Mouse (Mus musculus) forebrain, embryonic 12.5 days (tissue): ENCODE measurements at regions not wholly inside any gene's neighbourhood (a gene's known extent, or its start where the extent isn't known, plus 50 kb on each side); places are given as distances from the start of the nearest gene placed in this dataset.

Source experiments
- ATAC-seq: fragments of 200-750 bp; cut with Nextera tagmentation; 2 replicates; pipeline ENCODE4 v1.8.0; 2017; ENCODE audit warnings: moderate TSS enrichment; ENCODE audit not compliant: low FRiP score
- H3K27ac ChIP-seq: fragments of 300-500 bp; sonication (generic); 2 replicates; pipeline ENCODE4 v1.5.1; 2016; ENCODE audit warnings: mild to moderate bottlenecking
- H3K27me3 ChIP-seq: fragments of 300-500 bp; sonication (generic); 2 replicates; pipeline ENCODE4 v1.6.1; 2016; ENCODE audit warnings: mild to moderate bottlenecking
- H3K36me3 ChIP-seq: fragments of 300-500 bp; sonication (generic); replicated peaks from 2 replicates; pipeline ENCODE4 v1.6.1; 2016; ENCODE audit warnings: mild to moderate bottlenecking
- H3K4me1 ChIP-seq: fragments of 300-500 bp; sonication (generic); 2 replicates; pipeline ENCODE4 v1.6.1; 2016
- H3K4me2 ChIP-seq: fragments of 300-500 bp; sonication (generic); 2 replicates; pipeline ENCODE4 v1.6.1; 2016; ENCODE audit warnings: mild to moderate bottlenecking, moderate library complexity
- H3K4me3 ChIP-seq: fragments of 300-500 bp; sonication (generic); replicated peaks from 2 replicates; pipeline ENCODE4 v1.5.1; 2016; ENCODE audit warnings: mild to moderate bottlenecking
- H3K9ac ChIP-seq: fragments of 300-500 bp; sonication (generic); 2 replicates; pipeline ENCODE4 v1.6.1; 2016; ENCODE audit warnings: mild to moderate bottlenecking
- H3K9me3 ChIP-seq: fragments of 300-500 bp; sonication (generic); 2 replicates; pipeline ENCODE4 v1.6.1; 2016
- WGBS: fragments of 180-500 bp; shearing (Covaris S2); methylation state at CpG from one replicate; pipeline ENCODE4 v1.1.7; 2016; 5-methylcytosine and 5-hydroxymethylcytosine counted together

- H3K4me2 ChIP-seq = no peak overlapping the region
- 0 out of 2 replicates have a peak, but pooled peaks cover 8% of the 10 kb centered on the region for H3K4me1 ChIP-seq
- no peak overlapping the region for H3K4me3 ChIP-seq
- H3K36me3 ChIP-seq = no peaks in the 10 kb centered on the region
- H3K9ac ChIP-seq = no peak overlapping the region
- ATAC-seq = no peak
- H3K27me3 ChIP-seq = no peaks in the 10 kb centered on the region
- H3K27ac ChIP-seq = no peak overlapping the region
- no peaks in the 10 kb centered on the region for H3K9me3 ChIP-seq
- WGBS = 72% methylated on average over 4 of the region's 4 CpGs
These were observed 116.6 kb upstream of the Dpyd start for GRCm38 (mm10) chr3:118445360-118445759.

GRCm38 (mm10) chr3:118459636-118460035 lies 102.3 kb upstream of the Dpyd start:
- Histone ChIP-seq H3K36me3 (no peaks in the 10 kb centered on the region), H3K9me3 (no peaks in the 10 kb centered on the region), H3K9ac (no peak overlapping the region), H3K4me2 (no peak overlapping the region), H3K4me1 (no peaks in the 10 kb centered on the region), H3K27ac (no peak overlapping the region), H3K27me3 (no peaks in the 10 kb centered on the region), H3K4me3 (no peak overlapping the region)
- ATAC-seq = no peak
- 80% methylated on average over 2 of the region's 2 CpGs for WGBS

- Histone ChIP-seq H3K27me3 (no peaks in the 10 kb centered on the region), H3K36me3 (no peaks in the 10 kb centered on the region), H3K4me2 (no peak overlapping the region), H3K4me1 (no peaks in the 10 kb centered on the region), H3K4me3 (no peak overlapping the region), H3K9me3 (no peaks in the 10 kb centered on the region), H3K27ac (no peak overlapping the region), H3K9ac (no peak overlapping the region)
- 90% methylated on average over 2 of the region's 2 CpGs for WGBS
- ATAC-seq = no peak
These were observed 96.3 kb upstream of the Dpyd start for GRCm38 (mm10) chr3:118465611-118466010.

GRCm38 (mm10) chr3:118472215-118472799 lies 89.6 kb upstream of the Dpyd start:
- H3K36me3 ChIP-seq = no peaks in the 10 kb centered on the region
- H3K4me3 ChIP-seq = no peak overlapping the region
- no peak overlapping the region for H3K27ac ChIP-seq
- H3K9me3 ChIP-seq = no peaks in the 10 kb centered on the region
- no peak for ATAC-seq
- H3K4me2 ChIP-seq = no peak overlapping the region
- H3K9ac ChIP-seq = no peak overlapping the region
- H3K4me1 ChIP-seq = no peaks in the 10 kb centered on the region
- H3K27me3 ChIP-seq = no peaks in the 10 kb centered on the region
- 78% methylated on average over 10 of the region's 10 CpGs for WGBS

- WGBS = 92% methylated on average over 8 of the region's 8 CpGs
- no peak overlapping the region for H3K27ac ChIP-seq
- no peak for ATAC-seq
- no peaks in the 10 kb centered on the region for H3K36me3 ChIP-seq
- no peaks in the 10 kb centered on the region for H3K9me3 ChIP-seq
- no peaks in the 10 kb centered on the region for H3K27me3 ChIP-seq
- no peak overlapping the region for H3K4me3 ChIP-seq
- H3K4me1 ChIP-seq = no peaks in the 10 kb centered on the region
- no peak overlapping the region for H3K4me2 ChIP-seq
- no peak overlapping the region for H3K9ac ChIP-seq
These were observed 83.9 kb upstream of the Dpyd start for GRCm38 (mm10) chr3:118478065-118478464.

GRCm38 (mm10) chr3:118480515-118481248 lies 81.2 kb upstream of the Dpyd start:
- H3K4me3 ChIP-seq = no peak overlapping the region
- no peaks in the 10 kb centered on the region for H3K4me1 ChIP-seq
- no peaks in the 10 kb centered on the region for H3K36me3 ChIP-seq
- H3K27me3 ChIP-seq = no peaks in the 10 kb centered on the region
- no peak for ATAC-seq
- no peak overlapping the region for H3K9ac ChIP-seq
- H3K9me3 ChIP-seq = no peaks in the 10 kb centered on the region
- WGBS = 83% methylated on average over 8 of the region's 8 CpGs
- no peak overlapping the region for H3K27ac ChIP-seq
- H3K4me2 ChIP-seq = no peak overlapping the region

- ATAC-seq = no peak
- no peak overlapping the region for H3K4me2 ChIP-seq
- no peaks in the 10 kb centered on the region for H3K9me3 ChIP-seq
- no peaks in the 10 kb centered on the region for H3K36me3 ChIP-seq
- WGBS = 56% methylated on average over 2 of the region's 2 CpGs
- H3K27me3 ChIP-seq = no peaks in the 10 kb centered on the region
- no peak overlapping the region for H3K9ac ChIP-seq
- no peak overlapping the region for H3K27ac ChIP-seq
- no peak overlapping the region for H3K4me3 ChIP-seq
- H3K4me1 ChIP-seq = no peaks in the 10 kb centered on the region
These were observed 76.0 kb upstream of the Dpyd start for GRCm38 (mm10) chr3:118485966-118486365.

GRCm38 (mm10) chr3:118487408-118487807 lies 74.5 kb upstream of the Dpyd start:
- ATAC-seq = no peak
- H3K27ac ChIP-seq = no peak overlapping the region
- no peak overlapping the region for H3K4me3 ChIP-seq
- H3K9ac ChIP-seq = no peak overlapping the region
- WGBS = 65% methylated on average over 8 of the region's 8 CpGs
- no peaks in the 10 kb centered on the region for H3K36me3 ChIP-seq
- H3K4me2 ChIP-seq = no peak overlapping the region
- H3K4me1 ChIP-seq = no peaks in the 10 kb centered on the region
- no peaks in the 10 kb centered on the region for H3K9me3 ChIP-seq
- no peaks in the 10 kb centered on the region for H3K27me3 ChIP-seq

GRCm38 (mm10) chr3:118491101-118491500 lies 70.8 kb upstream of the Dpyd start:
- no peak for ATAC-seq
- Histone ChIP-seq H3K27me3 (no peaks in the 10 kb centered on the region), H3K4me1 (no peaks in the 10 kb centered on the region), H3K9me3 (no peaks in the 10 kb centered on the region), H3K4me2 (no peak overlapping the region), H3K9ac (no peak overlapping the region), H3K4me3 (no peak overlapping the region), H3K27ac (no peak overlapping the region), H3K36me3 (no peaks in the 10 kb centered on the region)
- 94% methylated on average over 1 of the region's 1 CpGs for WGBS

GRCm38 (mm10) chr3:118491871-118492270 lies 70.1 kb upstream of the Dpyd start:
- Histone ChIP-seq H3K4me3 (no peak overlapping the region), H3K9ac (no peak overlapping the region), H3K27ac (no peak overlapping the region), H3K9me3 (no peaks in the 10 kb centered on the region), H3K4me2 (no peak overlapping the region), H3K36me3 (no peaks in the 10 kb centered on the region), H3K27me3 (no peaks in the 10 kb centered on the region), H3K4me1 (no peaks in the 10 kb centered on the region)
- WGBS = 92% methylated on average over 5 of the region's 5 CpGs
- ATAC-seq = no peak

GRCm38 (mm10) chr3:118494611-118495010 lies 67.3 kb upstream of the Dpyd start:
- Histone ChIP-seq H3K27me3 (no peaks in the 10 kb centered on the region), H3K27ac (no peak overlapping the region), H3K9ac (no peak overlapping the region), H3K9me3 (no peaks in the 10 kb centered on the region), H3K4me1 (no peaks in the 10 kb centered on the region), H3K36me3 (no peaks in the 10 kb centered on the region), H3K4me2 (no peak overlapping the region), H3K4me3 (no peak overlapping the region)
- no peak for ATAC-seq
- 92% methylated on average over 1 of the region's 1 CpGs for WGBS

GRCm38 (mm10) chr3:118500234-118500633 lies 61.7 kb upstream of the Dpyd start:
- Histone ChIP-seq H3K9me3 (no peaks in the 10 kb centered on the region), H3K9ac (no peak overlapping the region), H3K4me3 (no peak overlapping the region), H3K36me3 (no peaks in the 10 kb centered on the region), H3K27me3 (no peaks in the 10 kb centered on the region), H3K27ac (no peak overlapping the region), H3K4me2 (no peak overlapping the region), H3K4me1 (0 out of 2 replicates have a peak, but pooled peaks cover 3% of the 10 kb centered on the region)
- 30% methylated on average over 4 of the region's 4 CpGs for WGBS
- no peak; the same call in 1 of the 2 replicates for ATAC-seq
